Mouse (Mus musculus): Measurements from ENCODE around the gene Plekhg1. TPM values are rescaled to one million over a fixed set of nuclear protein-coding genes. Genes with fewer than 3 reads are reported as not detected.

The Plekhg1 gene
- polyA plus RNA-seq, 1 experiment from 2014 or later: 19.7 TPM

DNA sequence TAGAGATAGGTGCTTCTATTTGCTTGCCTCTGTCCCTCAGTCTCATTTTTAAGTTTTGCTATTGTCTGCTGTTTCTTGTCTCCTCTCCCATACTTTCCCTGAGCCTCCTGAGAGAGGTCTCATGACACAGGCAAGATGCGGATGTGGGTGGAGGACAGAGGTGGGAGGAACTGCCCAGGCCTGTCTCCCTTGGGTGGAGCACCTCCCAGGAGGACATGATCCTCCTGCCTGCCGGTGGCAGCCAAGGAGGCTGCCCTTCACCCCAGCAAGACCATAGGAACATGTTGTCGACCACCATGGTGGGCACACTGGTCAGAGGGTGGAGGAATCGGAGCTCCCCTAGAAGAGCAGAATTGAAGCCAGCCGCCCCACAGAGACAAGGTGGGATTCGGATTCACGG, 94.5 kb downstream of the Plekhg1 start:
- no peak for ATAC-seq (ENCODE audit: low FRiP score, low read depth)
- 88% methylated on average over 7 of the region's 7 CpGs for WGBS
- H3K27me3 ChIP-seq: no peaks in the 10 kb centered on the region
- no peaks in the 10 kb centered on the region for H3K4me1 ChIP-seq
- H3K9me3 ChIP-seq: no peaks in the 10 kb centered on the region
- H3K27ac ChIP-seq (replicated peaks): no peak overlapping the region
- H3K4me2 ChIP-seq (replicated peaks): no peak overlapping the region
- no peak overlapping the region for H3K9ac ChIP-seq (replicated peaks)
- H3K36me3 ChIP-seq: no peaks in the 10 kb centered on the region
- no peak overlapping the region for H3K4me3 ChIP-seq

DNA sequence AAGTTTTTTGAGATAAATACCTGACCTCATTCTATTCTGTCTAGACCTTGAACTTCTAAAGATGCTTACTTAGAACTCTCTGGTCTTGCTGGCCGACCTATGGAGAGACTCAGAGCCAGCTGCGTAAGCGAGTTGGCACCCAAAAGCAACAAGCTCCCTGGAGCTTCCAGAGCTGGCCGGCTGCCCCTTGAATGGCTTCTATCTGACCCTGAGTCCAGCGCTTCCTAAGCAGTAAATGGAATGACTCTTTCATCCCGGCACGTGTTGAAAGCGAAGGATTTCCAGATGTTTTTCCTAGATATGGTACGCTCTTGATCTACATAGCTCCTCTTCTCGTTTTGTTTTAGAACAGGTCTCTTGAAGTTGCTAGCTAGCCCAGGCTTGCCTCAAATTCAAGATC, 95.5 kb downstream of the Plekhg1 start:
- no peak overlapping the region for H3K9ac ChIP-seq (replicated peaks)
- no peaks in the 10 kb centered on the region for H3K27me3 ChIP-seq
- H3K4me3 ChIP-seq: no peak overlapping the region
- no peaks in the 10 kb centered on the region for H3K36me3 ChIP-seq
- H3K9me3 ChIP-seq: no peaks in the 10 kb centered on the region
- WGBS: 84% methylated on average over 10 of the region's 10 CpGs
- no peak for ATAC-seq (ENCODE audit: low FRiP score, low read depth)
- no peaks in the 10 kb centered on the region for H3K4me1 ChIP-seq
- H3K4me2 ChIP-seq (replicated peaks): no peak overlapping the region
- H3K27ac ChIP-seq (replicated peaks): no peak overlapping the region

DNA sequence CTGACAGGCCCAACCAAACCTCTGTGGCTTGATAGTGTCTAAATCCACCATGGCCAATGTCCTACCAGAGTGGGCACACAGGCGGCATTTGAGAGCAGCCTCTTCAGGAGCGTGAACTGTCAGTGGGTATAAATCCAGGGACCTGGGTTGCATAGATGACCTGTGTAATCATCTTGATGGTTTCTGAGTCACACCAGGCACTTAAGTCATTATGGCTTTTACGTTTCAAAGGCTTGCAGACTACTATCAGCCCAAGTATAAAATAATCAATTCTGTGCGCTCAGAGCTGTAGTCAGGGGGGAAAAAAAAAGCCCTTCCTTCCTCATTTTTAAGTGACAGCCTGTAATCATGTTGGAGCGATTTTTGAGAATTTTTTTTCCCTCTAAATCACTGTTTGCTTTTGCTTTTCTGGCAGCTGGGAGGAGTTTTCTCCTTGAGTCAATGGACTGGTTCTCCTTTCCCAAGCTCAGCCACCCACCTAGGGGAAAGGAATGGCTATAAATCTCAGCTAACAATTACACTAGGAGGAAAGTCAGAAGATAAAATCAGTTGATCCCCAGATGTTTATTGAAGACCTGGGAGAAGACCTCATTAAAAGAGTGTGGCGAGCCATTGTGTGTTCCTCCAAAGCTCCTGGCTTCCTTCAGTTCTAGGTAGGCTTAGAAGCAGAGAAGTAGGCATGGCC, 99.7 kb downstream of the Plekhg1 start:
- no peak for ATAC-seq (ENCODE audit: low FRiP score, low read depth)
- Histone ChIP-seq H3K4me2 (replicated peaks) (no peak overlapping the region), H3K4me1 (no peaks in the 10 kb centered on the region), H3K27ac (replicated peaks) (no peak overlapping the region), H3K4me3 (no peak overlapping the region), H3K9me3 (no peaks in the 10 kb centered on the region), H3K36me3 (no peaks in the 10 kb centered on the region), H3K27me3 (no peaks in the 10 kb centered on the region), H3K9ac (replicated peaks) (no peak overlapping the region)
- 72% methylated on average over 6 of the region's 6 CpGs for WGBS

DNA sequence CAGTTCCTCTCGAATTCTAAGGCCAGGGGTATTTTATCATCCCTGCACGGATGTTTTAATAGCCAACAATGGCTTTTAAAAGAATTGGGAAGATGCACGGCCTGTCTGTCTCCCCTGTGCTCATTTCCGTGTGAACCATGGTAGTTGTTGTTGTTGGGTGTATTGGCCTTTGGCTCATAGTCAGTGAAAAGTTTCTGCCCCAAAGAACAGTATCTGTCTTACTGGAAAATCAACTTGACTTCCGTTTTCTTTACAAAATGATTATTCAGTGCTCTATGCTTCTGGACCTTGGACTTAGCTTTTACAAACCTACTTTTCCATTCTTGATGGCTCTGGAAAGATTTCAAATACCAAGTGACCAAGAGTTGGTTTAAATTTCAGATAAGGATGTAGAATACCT, 104.3 kb downstream of the Plekhg1 start:
- H3K9ac ChIP-seq (replicated peaks): no peak overlapping the region
- H3K4me2 ChIP-seq (replicated peaks): no peak overlapping the region
- no peaks in the 10 kb centered on the region for H3K36me3 ChIP-seq
- no peaks in the 10 kb centered on the region for H3K9me3 ChIP-seq
- WGBS: 86% methylated on average over 5 of the region's 5 CpGs
- no peak overlapping the region for H3K27ac ChIP-seq (replicated peaks)
- H3K27me3 ChIP-seq: no peaks in the 10 kb centered on the region
- H3K4me1 ChIP-seq: no peaks in the 10 kb centered on the region
- H3K4me3 ChIP-seq: no peak overlapping the region
- no peak for ATAC-seq (ENCODE audit: low FRiP score, low read depth)

DNA sequence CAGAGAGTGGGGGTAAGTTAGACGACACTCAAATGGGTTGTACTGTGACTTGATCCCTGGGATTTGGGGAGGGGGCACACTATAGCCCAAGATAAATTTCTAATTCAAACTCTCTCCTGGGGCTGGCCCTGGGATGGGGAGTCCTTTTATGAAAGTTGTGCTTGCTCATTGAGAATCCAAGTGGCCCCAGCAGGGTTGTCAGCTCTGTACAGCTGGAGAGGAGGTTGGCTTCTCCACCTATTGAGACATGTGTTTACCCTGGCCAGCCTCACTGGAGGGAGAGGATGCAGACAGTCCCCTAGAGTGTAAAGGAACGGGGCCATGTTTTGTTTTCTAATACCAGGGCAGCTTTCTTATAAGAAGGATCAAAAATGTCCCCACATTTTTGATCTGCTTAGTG, 106.9 kb downstream of the Plekhg1 start:
- no peak overlapping the region for H3K4me2 ChIP-seq (replicated peaks)
- H3K27ac ChIP-seq (replicated peaks): no peak overlapping the region
- ATAC-seq (ENCODE audit: low FRiP score, low read depth): no peak
- no peaks in the 10 kb centered on the region for H3K27me3 ChIP-seq
- 46% methylated on average over 2 of the region's 2 CpGs for WGBS
- no peak overlapping the region for H3K4me3 ChIP-seq
- no peaks in the 10 kb centered on the region for H3K36me3 ChIP-seq
- H3K4me1 ChIP-seq: peaks cover 3% of the 10 kb centered on the region; the same call in 1 of the 2 replicates
- H3K9ac ChIP-seq (replicated peaks): no peak overlapping the region
- no peaks in the 10 kb centered on the region for H3K9me3 ChIP-seq

DNA sequence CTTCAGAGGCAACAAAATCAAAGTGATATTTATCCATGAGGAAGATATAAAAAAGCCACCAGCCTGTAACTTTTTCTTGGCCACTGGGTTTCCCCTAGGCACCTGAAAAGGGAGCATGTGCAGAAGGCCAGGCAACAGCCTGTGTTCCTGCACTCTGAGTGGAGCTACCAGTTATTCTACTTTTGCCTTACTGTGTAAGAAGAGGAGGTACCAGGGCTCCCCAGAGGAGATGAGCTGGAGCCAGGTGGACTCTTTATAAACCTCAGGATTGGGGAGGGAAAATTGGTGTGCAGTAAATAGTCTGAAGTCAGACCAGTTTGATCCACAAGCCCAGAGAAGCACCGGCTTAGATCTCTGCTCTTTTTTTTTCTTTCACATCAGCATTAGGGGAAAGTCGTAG, 111.3 kb downstream of the Plekhg1 start:
- H3K27me3 ChIP-seq: no peaks in the 10 kb centered on the region
- H3K9ac ChIP-seq (replicated peaks): no peak overlapping the region
- 10% methylated on average over 2 of the region's 2 CpGs for WGBS
- no peak overlapping the region for H3K4me2 ChIP-seq (replicated peaks)
- no peak overlapping the region for H3K27ac ChIP-seq (replicated peaks)
- no peak for ATAC-seq (ENCODE audit: low FRiP score, low read depth)
- H3K9me3 ChIP-seq: no peaks in the 10 kb centered on the region
- peaks cover 10% of the 10 kb centered on the region; the same call in 1 of the 2 replicates for H3K4me1 ChIP-seq
- H3K4me3 ChIP-seq: no peak overlapping the region
- no peaks in the 10 kb centered on the region for H3K36me3 ChIP-seq

DNA sequence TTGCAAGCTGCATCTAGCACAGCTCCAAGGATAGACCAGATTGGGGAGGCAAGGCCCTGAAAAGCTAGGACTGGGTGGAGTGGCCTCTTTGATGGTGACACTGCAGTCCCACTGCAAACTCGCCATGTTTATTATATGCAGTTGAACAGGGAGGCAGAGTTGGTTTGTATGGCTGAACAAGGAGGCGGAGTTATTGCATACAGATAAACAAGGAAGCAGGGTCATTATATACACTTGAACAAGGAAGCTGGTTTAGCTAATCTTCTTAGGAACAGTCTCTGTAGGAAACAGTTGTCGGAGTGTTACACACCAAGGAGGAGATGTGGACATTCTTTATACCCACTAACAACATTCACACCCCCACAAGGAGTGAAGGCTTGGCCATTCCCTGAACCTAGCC, 112.6 kb downstream of the Plekhg1 start:
- peaks cover 13% of the 10 kb centered on the region; the same call in 1 of the 2 replicates for H3K4me1 ChIP-seq
- H3K27ac ChIP-seq (replicated peaks): no peak overlapping the region
- ATAC-seq (ENCODE audit: low FRiP score, low read depth): no peak
- 80% methylated on average over 3 of the region's 3 CpGs for WGBS
- no peak overlapping the region for H3K4me3 ChIP-seq
- H3K9ac ChIP-seq (replicated peaks): no peak overlapping the region
- H3K4me2 ChIP-seq (replicated peaks): no peak overlapping the region
- no peaks in the 10 kb centered on the region for H3K27me3 ChIP-seq
- no peaks in the 10 kb centered on the region for H3K36me3 ChIP-seq
- H3K9me3 ChIP-seq: no peaks in the 10 kb centered on the region

DNA sequence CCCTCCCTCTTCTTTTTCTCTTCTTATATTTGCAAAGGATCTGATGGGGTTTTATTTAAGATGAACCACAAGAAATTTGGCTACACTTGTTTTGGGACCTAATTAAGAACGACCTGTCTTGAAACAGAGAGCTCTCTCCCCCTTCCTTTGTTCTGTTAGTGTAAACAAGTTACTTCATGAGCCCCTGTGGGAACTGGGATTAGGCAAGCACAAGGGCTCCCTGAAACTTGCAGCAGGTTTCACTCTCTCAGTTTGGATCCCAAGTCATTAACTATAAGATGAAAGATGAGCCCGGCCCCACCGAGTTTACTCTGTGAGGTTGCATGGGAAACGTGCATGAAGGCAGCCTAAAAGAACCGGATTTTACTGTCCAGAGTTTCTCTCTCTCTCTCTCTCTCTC, 117.7 kb downstream of the Plekhg1 start:
- Histone ChIP-seq H3K27me3 (no peaks in the 10 kb centered on the region), H3K4me2 (replicated peaks) (0 out of 2 replicates have a peak overlapping the region, but pooled peaks have one; percentile 19), H3K9ac (replicated peaks) (no peak overlapping the region), H3K9me3 (no peaks in the 10 kb centered on the region), H3K27ac (replicated peaks) (0 out of 2 replicates have a peak overlapping the region, but pooled peaks have one; percentile 44), H3K4me1 (peaks cover 28% of the 10 kb centered on the region), H3K4me3 (no peak overlapping the region), H3K36me3 (no peaks in the 10 kb centered on the region)
- 4% methylated on average over 5 of the region's 5 CpGs for WGBS
- no peak for ATAC-seq (ENCODE audit: low FRiP score, low read depth)

DNA sequence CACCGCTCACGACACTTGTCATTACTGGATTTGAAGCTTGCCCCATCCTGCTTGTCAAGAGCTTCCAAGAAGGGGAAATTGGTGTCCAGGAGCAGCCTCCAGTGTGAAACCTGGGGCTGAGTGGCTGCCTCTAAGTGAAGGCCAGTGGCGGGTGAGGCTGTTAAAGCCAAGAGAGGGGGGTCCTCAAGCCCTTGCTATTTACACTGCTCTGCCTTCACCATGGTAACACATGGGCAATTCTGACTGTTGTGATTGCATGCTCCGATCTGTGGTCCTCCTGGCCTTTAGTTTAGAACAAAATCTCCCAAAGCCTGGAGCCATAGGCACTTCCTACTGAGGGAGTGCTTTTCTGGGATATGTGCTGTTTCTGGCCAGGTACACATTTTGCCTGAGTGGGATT, 118.3 kb downstream of the Plekhg1 start:
- peaks cover 32% of the 10 kb centered on the region for H3K4me1 ChIP-seq

DNA sequence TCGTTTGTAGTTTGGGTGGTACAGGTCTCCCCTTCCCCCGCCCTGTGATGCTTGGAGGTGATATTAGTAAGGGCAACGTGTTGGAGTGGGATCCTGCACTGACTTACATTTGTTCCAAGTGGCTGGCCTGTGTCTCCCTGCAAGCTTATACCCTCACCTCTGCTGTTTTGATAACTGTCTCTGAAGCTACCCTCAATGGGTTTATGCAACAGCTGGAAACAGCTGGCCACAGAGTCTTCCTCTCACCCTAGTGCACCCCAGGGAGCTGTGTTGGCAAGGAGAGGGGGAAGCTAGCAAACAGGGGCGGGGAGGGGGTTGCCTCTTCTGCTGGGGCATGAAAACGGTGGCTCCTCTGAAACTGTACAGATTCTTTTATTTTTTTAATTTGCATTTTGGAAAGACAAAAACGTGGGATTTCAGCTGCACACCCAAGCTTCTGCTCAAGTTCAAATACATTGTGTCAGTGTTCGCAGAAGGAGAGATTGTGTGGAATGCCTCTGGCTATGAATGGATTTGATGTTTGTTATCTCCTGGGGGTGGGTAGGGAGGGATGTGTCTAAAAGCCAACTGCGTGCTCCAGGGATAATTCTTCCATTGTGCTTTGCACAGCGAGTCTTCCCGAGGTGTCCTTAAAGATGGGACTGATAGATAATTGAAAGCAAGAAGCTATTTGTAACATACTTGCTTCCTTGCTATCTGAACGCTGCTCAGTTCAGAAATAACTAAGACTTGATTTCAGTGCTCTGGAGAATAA, 119.0 kb downstream of the Plekhg1 start:
- H3K4me1 ChIP-seq: peaks cover 39% of the 10 kb centered on the region
- H3K9me3 ChIP-seq: no peaks in the 10 kb centered on the region
- H3K27ac ChIP-seq (replicated peaks): no peak overlapping the region
- no peak overlapping the region for H3K9ac ChIP-seq (replicated peaks)
- 23% methylated on average over 11 of the region's 11 CpGs for WGBS
- no peak overlapping the region for H3K4me2 ChIP-seq (replicated peaks)
- H3K27me3 ChIP-seq: no peaks in the 10 kb centered on the region
- no peaks in the 10 kb centered on the region for H3K36me3 ChIP-seq
- no peak overlapping the region for H3K4me3 ChIP-seq
- no peak for ATAC-seq (ENCODE audit: low FRiP score, low read depth)

More for the DNA sequence above, 118.3 kb downstream of the Plekhg1 start:
- H3K36me3 ChIP-seq: no peaks in the 10 kb centered on the region
- H3K9ac ChIP-seq (replicated peaks): no peak overlapping the region
- WGBS: 9% methylated on average over 4 of the region's 4 CpGs
- H3K4me3 ChIP-seq: no peak overlapping the region
- peak overlapping the region; percentile 19 for H3K4me2 ChIP-seq (replicated peaks)
- no peaks in the 10 kb centered on the region for H3K27me3 ChIP-seq
- ATAC-seq (ENCODE audit: low FRiP score, low read depth): peak; percentile 63; the same call in 1 of the 2 replicates
- H3K27ac ChIP-seq (replicated peaks): peak overlapping the region; percentile 44; the same call in 1 of the 2 replicates
- H3K9me3 ChIP-seq: no peaks in the 10 kb centered on the region

DNA sequence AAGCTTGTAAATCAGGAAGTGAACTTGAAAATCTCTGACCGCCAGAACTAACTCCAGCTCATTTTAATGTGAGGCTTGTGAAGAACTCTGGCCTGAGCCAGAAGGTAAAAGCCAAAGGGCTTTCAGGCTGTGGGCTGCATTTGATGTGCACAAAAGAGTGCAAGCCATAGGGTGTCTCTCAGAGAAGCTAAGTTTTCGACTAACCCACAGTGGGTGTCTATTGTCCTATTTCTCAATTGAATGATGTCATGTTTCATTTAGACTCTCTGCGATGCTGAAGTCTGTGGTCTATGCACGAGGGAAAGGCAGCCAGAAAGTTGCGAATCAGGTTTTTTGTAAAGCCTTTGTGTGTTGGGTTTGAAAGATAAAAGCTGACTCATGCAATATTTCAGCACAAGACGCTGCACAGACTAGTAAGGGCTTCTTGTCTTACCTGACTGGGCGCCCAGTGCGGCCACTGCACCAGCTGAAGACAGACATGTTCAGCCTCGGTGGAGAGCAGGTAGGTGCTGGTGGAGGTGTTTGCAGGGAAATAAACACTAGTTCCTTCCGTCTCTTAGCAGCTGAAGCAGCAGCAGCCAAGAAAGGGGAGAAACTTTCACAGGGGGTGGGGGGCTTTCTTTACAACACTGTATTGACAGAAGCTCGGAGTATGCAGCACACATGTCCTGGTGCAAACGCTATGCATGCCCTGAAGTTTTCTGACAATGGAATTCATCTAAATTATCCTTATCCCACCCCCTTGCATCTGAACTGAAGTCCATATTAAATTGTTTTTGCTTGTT, 123.4 kb downstream of the Plekhg1 start:
- 5% methylated on average over 12 of the region's 12 CpGs for WGBS
- no peaks in the 10 kb centered on the region for H3K9me3 ChIP-seq
- H3K4me2 ChIP-seq (replicated peaks): peak overlapping the region; percentile 59
- peak; percentile 81 for ATAC-seq (ENCODE audit: low FRiP score, low read depth)
- peak overlapping the region; percentile 38 for H3K4me3 ChIP-seq
- peaks cover 32% of the 10 kb centered on the region for H3K4me1 ChIP-seq
- no peaks in the 10 kb centered on the region for H3K27me3 ChIP-seq
- H3K9ac ChIP-seq (replicated peaks): peak overlapping the region; percentile 56
- H3K27ac ChIP-seq (replicated peaks): peak overlapping the region; percentile 87
- no peaks in the 10 kb centered on the region for H3K36me3 ChIP-seq

DNA sequence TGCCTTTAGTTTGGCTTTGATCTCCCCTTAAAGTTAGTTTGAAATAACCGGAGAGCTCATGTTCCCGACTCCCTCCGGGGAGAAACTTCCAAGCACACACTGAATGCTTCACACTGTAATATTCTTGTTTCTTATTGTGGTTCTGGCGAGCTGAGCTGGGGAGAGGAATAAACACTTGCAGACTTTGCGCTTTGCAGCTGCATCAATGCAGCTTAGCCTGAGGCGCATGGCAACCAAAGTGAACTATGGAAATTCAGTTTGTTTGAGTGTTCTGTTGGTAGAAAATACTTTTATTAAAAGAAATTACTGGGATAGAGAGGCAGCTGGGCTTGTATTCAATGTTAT, 124.0 kb downstream of the Plekhg1 start:
- Histone ChIP-seq H3K9me3 (no peaks in the 10 kb centered on the region), H3K4me1 (peaks cover 26% of the 10 kb centered on the region), H3K4me2 (replicated peaks) (peak overlapping the region; percentile 59), H3K27ac (replicated peaks) (peak overlapping the region; percentile 87), H3K36me3 (no peaks in the 10 kb centered on the region), H3K4me3 (peak overlapping the region; percentile 38), H3K27me3 (no peaks in the 10 kb centered on the region), H3K9ac (replicated peaks) (peak overlapping the region; percentile 56)
- ATAC-seq (ENCODE audit: low FRiP score, low read depth): peak; percentile 56
- 9% methylated on average over 6 of the region's 6 CpGs for WGBS
